Mouse (Mus musculus) cerebellum, postnatal 36 days (tissue): ENCODE data around the gene Lipi.

ENCODE experiments used
- DNase-seq, 2 experiments: peaks; one replicate each; pipeline ENCODE4 v3.0.0; 2021 to 2022; ENCODE audit warnings: mixed read lengths in 2 of 2

Gene Lipi

DNA sequence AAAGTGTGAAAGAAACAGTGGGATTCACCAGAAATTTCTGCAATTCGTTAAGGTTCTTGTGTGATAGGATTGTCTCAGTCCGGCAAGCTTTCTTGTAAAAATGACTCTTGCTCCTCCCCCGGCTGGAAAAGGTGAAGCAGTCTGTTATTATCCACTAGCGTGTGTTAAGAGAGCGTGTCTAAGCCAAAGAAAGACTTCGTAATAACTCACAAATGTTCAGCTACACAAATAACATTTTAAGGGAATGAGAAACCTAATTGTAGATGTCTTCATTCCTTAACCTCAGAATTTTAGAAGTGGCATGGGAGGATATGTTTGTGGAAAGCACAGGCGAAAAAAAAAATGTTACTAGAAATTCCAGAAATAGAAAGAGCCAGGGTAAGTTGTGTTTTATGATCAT is at the start of gene Lipi:
Gene Lipi, minus strand, starts transcription at position 101 of the 400 bp plus-strand sequence.
- no peak for DNase-seq

- no peak for DNase-seq
These were observed 42.0 kb upstream of the Lipi start for GRCm38 (mm10) chr16:75627862-75628261.

DNA sequence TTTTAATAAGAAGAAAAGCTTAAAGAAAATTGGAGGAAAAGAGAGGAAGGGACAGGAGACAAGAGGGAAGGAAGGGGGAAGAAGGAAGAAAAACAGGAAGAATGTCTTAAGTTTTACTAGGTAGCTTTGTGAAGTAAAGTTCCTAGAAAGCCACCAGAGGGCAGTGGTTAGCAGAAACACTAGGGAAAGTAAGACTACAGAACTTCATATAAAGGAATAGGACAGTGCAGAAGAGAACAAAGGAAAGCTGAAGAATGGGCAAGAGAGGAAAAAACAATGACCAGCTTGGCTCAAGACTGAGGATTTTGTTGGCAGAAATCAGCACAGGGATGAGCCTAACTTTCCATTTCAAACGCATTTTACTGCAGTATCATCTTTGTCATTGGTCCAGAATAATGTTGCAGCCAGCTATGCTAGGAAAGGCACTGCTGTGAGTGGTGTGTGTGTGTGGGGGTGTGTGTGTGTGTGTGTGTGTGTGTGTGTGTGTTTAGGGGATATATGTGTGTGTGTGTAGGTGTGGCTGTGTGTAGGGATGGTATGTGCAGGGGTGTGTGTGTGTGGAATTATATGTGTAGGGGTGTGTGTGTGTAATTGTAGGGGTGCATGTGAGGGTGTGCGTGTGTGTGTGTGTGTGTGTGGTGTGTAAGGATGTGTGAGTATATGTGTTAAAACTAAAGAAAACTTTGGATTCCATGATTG is 31.9 kb upstream of the Lipi start:
- DNase-seq, result peak in 1 of 2 experiments; percentile 17

GRCm38 (mm10) chr16:75612561-75612960 is 26.7 kb upstream of the Lipi start:
- DNase-seq, result no peak

DNA sequence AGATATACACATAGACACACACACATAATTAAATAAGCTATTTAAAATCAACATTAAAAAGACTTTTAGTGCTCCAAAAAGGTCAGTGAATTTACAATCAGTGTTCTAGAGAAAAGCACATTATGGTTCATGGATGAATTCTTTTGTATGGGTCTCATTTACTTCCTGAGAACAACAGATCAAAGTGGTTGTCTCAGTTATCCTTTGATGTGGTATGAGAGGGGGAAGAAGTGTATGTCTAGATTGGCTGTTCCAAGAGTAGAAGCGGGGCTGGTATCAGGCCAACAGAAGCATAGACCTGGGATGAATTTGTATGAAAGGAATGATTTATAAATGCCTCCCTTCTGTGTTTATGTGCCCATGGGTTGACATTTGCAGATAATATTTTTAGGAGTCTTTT is 20.6 kb upstream of the Lipi start:
- no peak for DNase-seq

GRCm38 (mm10) chr16:75593501-75594183 is 7.8 kb upstream of the Lipi start:
- no peak for DNase-seq

- DNase-seq, result peak; percentile 75 to 84
These were observed 7.0 kb upstream of the Lipi start, which contains the start of gene Rbm11 for GRCm38 (mm10) chr16:75592671-75593500. Rbm11 (plus strand) TSS chr16:75592844.

DNA sequence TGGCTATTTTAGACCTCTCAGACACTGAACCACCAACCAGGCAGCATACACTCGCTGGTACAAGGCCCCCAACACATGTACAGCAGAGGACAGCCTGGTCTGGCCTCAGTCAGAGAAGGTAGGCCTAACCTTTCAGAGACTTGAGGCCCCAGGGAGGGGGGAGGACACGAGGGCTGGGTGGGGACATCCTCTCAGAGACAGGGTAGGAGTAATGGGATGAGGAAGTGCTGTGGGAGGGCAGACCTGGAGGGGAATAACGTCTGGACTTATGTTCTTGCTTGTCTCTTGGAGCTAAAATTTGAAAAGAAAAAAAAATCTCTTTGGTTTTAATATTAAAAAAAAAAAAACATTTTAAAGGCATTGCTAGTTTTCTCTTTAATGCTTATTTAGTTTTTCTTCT is 605 bp upstream of the Lipi start:
- DNase-seq, result no peak

DNA sequence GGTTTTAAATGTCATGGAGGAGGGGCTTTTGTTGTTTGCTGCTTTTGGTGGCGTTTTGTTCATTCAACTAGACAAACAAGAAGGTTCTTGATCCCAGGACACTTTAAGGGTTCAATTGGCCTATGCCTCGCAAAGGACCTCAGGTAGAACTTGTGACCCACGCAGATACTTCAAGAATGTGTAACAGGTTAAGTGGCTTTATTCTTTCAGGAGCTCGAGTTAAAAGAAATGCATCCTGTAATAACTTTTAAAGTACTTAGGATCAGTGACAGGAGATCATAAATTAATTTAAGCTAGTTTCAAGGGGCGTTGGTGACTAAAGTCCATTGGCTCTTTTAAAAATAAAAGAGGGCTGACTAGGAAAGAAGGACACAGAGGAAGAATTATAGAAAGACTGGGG is 3.6 kb downstream of the Lipi start:
- no peak for DNase-seq

DNA sequence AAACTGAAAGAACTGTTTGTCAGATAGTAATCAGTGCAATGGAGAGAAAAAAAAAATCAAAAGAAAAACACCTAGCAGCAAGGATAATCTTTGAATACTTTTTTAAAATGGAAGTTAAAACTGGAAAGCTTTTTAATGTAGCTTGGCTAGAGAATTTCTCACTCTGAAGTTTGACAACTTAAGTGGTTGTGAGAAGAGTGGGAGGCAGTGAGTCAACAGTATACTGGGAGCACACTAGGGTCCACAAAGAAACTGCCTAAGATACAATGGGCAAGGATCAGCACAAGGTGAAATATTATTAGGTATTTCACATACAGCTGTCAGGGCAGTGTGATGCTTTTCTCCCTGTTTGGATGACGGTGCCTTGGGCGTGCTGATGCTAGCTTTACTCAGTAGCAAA is 23.0 kb downstream of the Lipi start:
- no peak for DNase-seq

DNA sequence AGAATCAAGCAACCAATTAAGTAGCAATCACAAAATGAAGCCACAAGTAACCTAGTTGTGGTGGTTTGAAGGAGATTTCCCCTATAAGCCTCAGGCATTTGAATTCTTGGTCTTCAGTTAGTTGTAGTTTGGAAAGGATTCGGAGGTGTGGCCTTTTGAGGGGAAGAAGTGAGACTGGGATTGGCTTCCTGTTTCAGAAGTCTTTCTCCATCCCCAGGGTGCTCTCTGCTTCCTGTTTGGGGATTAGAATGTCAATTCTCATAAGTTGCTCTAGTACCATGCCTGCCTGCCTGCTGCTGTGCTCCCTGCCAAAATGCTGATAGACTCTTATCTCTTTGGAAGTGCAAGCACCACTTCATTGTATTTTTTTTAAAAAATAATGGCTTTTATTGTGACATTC is 40.6 kb downstream of the Lipi start:
- DNase-seq, result no peak

DNA sequence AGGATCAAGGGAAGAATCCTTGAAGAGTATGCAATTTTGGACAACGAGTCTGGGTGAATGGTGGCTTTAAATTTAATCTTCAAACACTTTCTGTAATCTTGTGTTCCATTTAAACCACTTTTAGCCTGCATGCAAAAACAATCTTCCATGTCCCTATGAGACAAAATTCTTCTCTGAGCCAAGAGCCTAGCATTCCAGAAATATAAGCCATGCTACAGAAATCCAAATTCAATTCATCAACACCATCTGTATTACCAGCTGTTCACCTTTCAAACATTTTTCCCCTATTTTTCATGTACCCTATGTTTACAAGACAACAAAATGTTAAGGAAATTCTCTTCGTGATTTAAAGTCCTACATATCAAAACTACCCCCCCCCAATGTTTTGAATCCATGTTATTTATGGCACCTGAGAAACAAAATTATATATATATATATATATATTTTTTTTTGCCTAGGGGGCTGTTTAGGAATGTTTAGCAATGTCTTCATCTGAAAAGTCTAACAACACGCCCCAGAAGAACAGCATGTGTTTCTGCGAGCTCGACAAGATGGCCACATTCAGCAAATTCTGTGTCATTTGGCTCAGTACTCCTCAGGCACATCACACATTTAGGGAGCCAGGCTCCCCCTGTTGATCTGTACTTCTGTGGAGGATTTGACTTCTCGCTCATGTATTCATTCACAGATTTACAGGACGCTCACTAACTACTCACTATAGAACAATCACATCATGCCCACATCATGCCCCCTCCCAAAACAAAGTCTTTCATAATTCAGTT is 47.9 kb downstream of the Lipi start:
- no peak for DNase-seq

DNA sequence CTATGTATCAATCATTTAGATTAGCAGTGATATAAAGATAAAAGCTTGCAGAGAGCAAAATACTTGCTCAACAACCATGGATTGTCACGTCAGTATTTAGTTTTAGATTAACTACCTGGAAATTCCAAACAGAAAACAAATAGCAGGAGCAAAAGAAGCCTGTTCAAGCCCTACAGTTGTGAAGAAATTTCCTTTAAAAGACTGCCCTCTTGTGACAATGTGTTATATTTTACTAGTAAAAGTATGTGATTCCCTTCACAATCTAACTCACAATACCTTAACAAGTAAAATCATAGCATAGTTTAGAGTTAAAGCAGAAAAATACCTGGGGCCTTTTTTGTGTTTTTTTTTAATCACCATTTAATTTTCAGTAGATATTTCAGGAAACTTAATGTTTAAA is 54.2 kb downstream of the Lipi start:
- DNase-seq, result no peak

GRCm38 (mm10) chr16:75496568-75496967 is 89.3 kb downstream of the Lipi start:
- no peak for DNase-seq
